Mouse (Mus musculus): ENCODE data around the gene Lrrc71. TPM values are rescaled to one million over a fixed set of nuclear protein-coding genes. Genes with fewer than 3 reads are reported as not detected.

Lrrc71 gene
- total and polyA plus RNA-seq, 3 experiments: 0.14 to 0.17 TPM; not detected in 1

DNA sequence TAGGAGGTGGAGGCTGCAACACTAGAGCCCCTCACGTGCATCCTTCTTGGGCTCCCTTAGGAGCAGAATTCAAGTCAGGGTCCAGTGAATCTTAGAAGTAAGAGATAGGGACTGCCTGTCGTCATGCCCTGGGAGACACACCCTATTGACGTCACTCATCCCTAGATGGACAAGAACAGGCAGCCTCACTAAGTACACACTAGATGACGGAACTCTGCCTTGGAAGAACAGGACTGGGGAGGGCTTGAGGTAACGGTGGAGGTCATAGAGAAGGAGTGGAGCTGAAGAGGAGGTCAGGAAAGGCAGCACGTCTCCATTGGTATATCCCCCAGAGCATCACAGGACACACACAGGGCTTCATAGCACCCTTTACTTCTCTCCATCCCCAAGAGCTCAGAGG lies 19.7 kb downstream of the Lrrc71 start:
- no peaks in the 10 kb centered on the region for H3K9me3 ChIP-seq (replicated peaks; ENCODE audit: low read length)
- in situ Hi-C loops (cut with MboI; ENCODE audit: low pct_ligation_motif_present, low pct_unique_long_range_greater_than_20kb, low sequenced_read_pairs) (no loop called here), dilution Hi-C loops (cut with MboI; ENCODE audit: extremely low pct_ligation_motif_present, extremely low pct_unique_long_range_greater_than_20kb, low sequenced_read_pairs) (no loop called here)
- H3K36me3 ChIP-seq (replicated peaks in 1 of 2; ENCODE audit: control insufficient read depth in 1 of 2, insufficient read depth in 1 of 2, low read length in 1 of 2): peaks cover 63 to 93% of the 10 kb centered on the region in 2 experiments
- no peak overlapping the region for H3K27ac ChIP-seq (ENCODE audit: insufficient read depth, low read depth)
- DNase-seq (ENCODE audit: extremely low read depth): no peak
- H3K4me1 ChIP-seq (ENCODE audit: control insufficient read depth in 1 of 2, insufficient read depth in 2 of 2): no peaks in the 10 kb centered on the region
- no peak overlapping the region for H3K9ac ChIP-seq (ENCODE audit: insufficient read depth, low read depth)
- no peak for TF ChIP-seq POLR2AphosphoS2 (IDR thresholded peaks at IDR 0.05; ENCODE audit: low read depth, low read length)
- TF ChIP-seq NELFE (IDR thresholded peaks at IDR 0.05; ENCODE audit: low read depth, low read length): no peak
- TF ChIP-seq BHLHE40 (IDR thresholded peaks at IDR 0.05; ENCODE audit: low read depth, low read length): no peak
- TF ChIP-seq TBP (conservative IDR thresholded peaks at IDR 0.05; ENCODE audit: low read depth, low read length): no peak
- TF ChIP-seq NRF1 (IDR thresholded peaks at IDR 0.05; ENCODE audit: low read depth, low read length): no peak
- no peak for TF ChIP-seq TCF12 (IDR thresholded peaks at IDR 0.05; ENCODE audit: low read depth, low read length)
- no peak for TF ChIP-seq CHD1 (IDR thresholded peaks at IDR 0.05; ENCODE audit: low read depth, low read length)
- no peak for TF ChIP-seq MAX (IDR thresholded peaks at IDR 0.05; ENCODE audit: low read length)
- TF ChIP-seq UBTF (IDR thresholded peaks at IDR 0.05; ENCODE audit: low read depth, low read length): no peak
- no peak for TF ChIP-seq MAFK (IDR thresholded peaks at IDR 0.05; ENCODE audit: insufficient replicate concordance, low read length)
- no peak for TF ChIP-seq ETS1 (conservative IDR thresholded peaks at IDR 0.05; ENCODE audit: low read depth, low read length)
- TF ChIP-seq E2F4 (IDR thresholded peaks at IDR 0.05; ENCODE audit: insufficient replicate concordance, low read depth, low read length): no peak
- no peak for TF ChIP-seq IRF4 (IDR thresholded peaks at IDR 0.05; ENCODE audit: low read depth, low read length)
- no peak for TF ChIP-seq CHD2 (IDR thresholded peaks at IDR 0.05; ENCODE audit: low read length)
- TF ChIP-seq ZNF384 (IDR thresholded peaks at IDR 0.05; ENCODE audit: low read depth, low read length): no peak
- no peak for TF ChIP-seq MYC (IDR thresholded peaks at IDR 0.05; ENCODE audit: low read depth, low read length)
- TF ChIP-seq MAZ (IDR thresholded peaks at IDR 0.05; ENCODE audit: low read depth, low read length): no peak
- no peak overlapping the region for H3K4me2 ChIP-seq (ENCODE audit: insufficient read depth, low read depth, poor library complexity, severe bottlenecking)
- H3K79me2 ChIP-seq (replicated peaks; ENCODE audit: control insufficient read depth, extremely low read depth, insufficient read depth, poor library complexity, severe bottlenecking): no peaks in the 10 kb centered on the region
- no peak overlapping the region for H3K4me3 ChIP-seq (replicated peaks in 1 of 3; ENCODE audit: low read depth in 2 of 3, low read length in 2 of 3, poor library complexity in 1 of 3)
- no peaks in the 10 kb centered on the region for H3K27me3 ChIP-seq (replicated peaks)

DNA sequence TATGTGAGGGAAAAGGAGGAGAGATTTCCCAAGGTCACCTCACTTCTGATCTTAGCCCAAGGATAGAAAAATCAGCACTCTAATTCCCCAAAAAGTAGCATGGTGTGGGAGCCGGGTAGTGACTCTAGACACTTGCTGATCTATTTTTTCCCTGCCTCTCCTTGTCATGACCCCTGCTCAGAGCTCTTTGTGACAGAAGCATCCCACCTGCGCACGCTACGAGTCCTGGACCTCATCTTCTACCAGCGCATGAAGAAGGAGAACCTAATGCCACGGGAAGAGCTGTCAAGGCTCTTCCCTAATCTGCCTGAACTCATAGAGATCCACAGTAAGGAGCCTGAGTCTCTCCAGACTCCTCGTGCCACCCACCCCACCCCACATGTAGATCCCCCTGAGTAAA lies 22.2 kb downstream of the Lrrc71 start:
- Histone ChIP-seq H3K9ac (ENCODE audit: insufficient read depth, low read depth) (no peak overlapping the region), H3K27ac (ENCODE audit: insufficient read depth, low read depth) (no peak overlapping the region), H3K4me3 (replicated peaks in 1 of 3; ENCODE audit: low read depth in 2 of 3, low read length in 2 of 3, poor library complexity in 1 of 3) (no peak overlapping the region), H3K9me3 (replicated peaks; ENCODE audit: low read length) (no peaks in the 10 kb centered on the region), H3K4me2 (ENCODE audit: insufficient read depth, low read depth, poor library complexity, severe bottlenecking) (no peak overlapping the region), H3K36me3 (replicated peaks in 1 of 2; ENCODE audit: control insufficient read depth in 1 of 2, insufficient read depth in 1 of 2, low read length in 1 of 2) (peaks cover 53 to 86% of the 10 kb centered on the region in 2 experiments), H3K4me1 (ENCODE audit: control insufficient read depth in 1 of 2, insufficient read depth in 2 of 2) (no peaks in the 10 kb centered on the region), H3K27me3 (replicated peaks) (no peaks in the 10 kb centered on the region), H3K79me2 (replicated peaks; ENCODE audit: control insufficient read depth, extremely low read depth, insufficient read depth, poor library complexity, severe bottlenecking) (no peaks in the 10 kb centered on the region)
- DNase-seq (ENCODE audit: extremely low read depth): no peak
- in situ Hi-C loops (cut with MboI; ENCODE audit: low pct_ligation_motif_present, low pct_unique_long_range_greater_than_20kb, low sequenced_read_pairs): no loop called here
- dilution Hi-C loops (cut with MboI; ENCODE audit: extremely low pct_ligation_motif_present, extremely low pct_unique_long_range_greater_than_20kb, low sequenced_read_pairs): no loop called here
- TF ChIP-seq SMC3 (IDR thresholded peaks at IDR 0.05; ENCODE audit: low read depth, low read length) (no peak), CTCF (conservative IDR thresholded peaks at IDR 0.05 in 1 of 2, IDR thresholded peaks at IDR 0.05 in 1 of 2; ENCODE audit: low read depth in 2 of 2, low read length in 2 of 2) (no peak), MXI1 (IDR thresholded peaks at IDR 0.05; ENCODE audit: low read depth, low read length) (no peak), CHD2 (IDR thresholded peaks at IDR 0.05; ENCODE audit: low read length) (no peak), EP300 (IDR thresholded peaks at IDR 0.05; ENCODE audit: low read length) (no peak)
